Mouse (Mus musculus): ENCODE results near the gene Cd160.

Cd160 gene

DNA sequence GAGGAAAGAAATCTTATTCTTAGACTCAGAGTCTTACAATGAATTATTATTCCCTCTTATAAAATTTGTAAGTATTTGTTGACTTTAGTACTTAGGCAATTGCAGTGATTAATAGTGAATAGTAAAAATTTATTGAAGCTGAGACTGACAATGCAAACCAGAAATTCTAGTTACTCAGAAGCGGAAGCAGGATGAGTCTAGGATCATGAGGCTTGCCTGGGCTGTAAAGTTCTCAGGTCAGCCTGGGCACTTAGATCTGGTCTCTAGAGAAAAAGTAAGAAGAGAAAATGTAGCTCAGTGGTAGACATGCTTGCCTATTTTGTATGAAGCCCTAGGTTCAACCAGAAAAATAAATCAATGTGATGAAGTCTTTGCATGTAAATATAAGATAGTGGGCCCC is 73.2 kb downstream of the Cd160 start:
- DNase-seq, result no peak

Measured in liver (tissue).